Comparison of ENCODE assay signal across 8 mouse cellular contexts in the genomic region with DNA sequence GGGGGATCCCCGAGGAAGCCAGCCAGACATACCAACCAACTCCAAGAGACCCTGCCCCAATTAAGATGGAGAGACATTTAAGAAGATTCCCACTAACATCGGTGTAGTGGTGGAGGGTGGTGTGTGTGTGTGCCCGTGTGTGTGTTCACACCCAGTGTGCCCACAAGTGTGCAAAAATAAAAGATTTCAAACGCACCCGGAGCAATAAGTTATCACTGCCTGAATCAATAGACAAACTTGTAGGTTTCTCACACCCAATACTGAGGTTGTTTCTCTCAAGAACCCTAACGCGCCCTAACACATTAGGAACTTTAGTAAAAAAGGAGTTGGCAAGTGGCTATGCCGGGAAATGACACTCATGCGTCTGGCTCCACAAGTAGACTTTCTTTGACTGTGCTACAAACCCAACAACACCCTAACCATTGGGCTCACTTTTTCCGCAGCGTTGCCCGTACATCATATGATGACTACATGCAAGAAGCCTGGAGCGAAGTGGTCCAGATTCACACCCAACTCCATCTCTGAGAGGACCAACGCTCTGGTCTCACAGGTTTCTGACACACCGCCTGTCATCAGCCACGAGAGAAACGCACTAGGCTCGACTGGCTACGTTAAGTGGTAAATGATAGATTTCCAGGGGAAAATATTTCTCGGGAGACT. TPM values are rescaled to one million over a fixed set of nuclear protein-coding genes. Genes with fewer than 3 reads are reported as not detected.
DNase-seq lines count a peak whose midpoint lies in the region; ATAC-seq and TF ChIP-seq lines count a peak whose summit lies in the region.

No protein-coding gene starts in this region.

- peaks cover 7% of the 10 kb centered on the region; the same call in 1 of the 2 replicates for H3K79me2 ChIP-seq in liver, adult 2 months (ENCODE audit: control insufficient read depth, insufficient read depth, low read length)

- peak overlapping the region; percentile 58 for H3K4me2 ChIP-seq in hindbrain, embryonic 14.5 days (replicated peaks)
- H3K4me2 ChIP-seq in midbrain, embryonic 16.5 days (ENCODE audit: low read length) = peak overlapping the region; percentile 60

- no peak for TF ChIP-seq CTCF in gastrocnemius, adult 2 months (IDR thresholded peaks at IDR 0.05)
- TF ChIP-seq CTCF in liver, adult 2 months (IDR thresholded peaks at IDR 0.05; ENCODE audit: low read depth, low read length) = no peak

- intact Hi-C loops in gastrocnemius, adult 2 months (cut with DNase I) = no loop called here
- intact Hi-C loops in gastrocnemius, postnatal 14 days (cut with DNase I; ENCODE audit: low total_unique reads) = no loop called here

- H3K9ac ChIP-seq in hindbrain, embryonic 14.5 days = peak overlapping the region; percentile 77
- H3K9ac ChIP-seq in liver, adult 2 months (ENCODE audit: low read depth, low read length) = peak overlapping the region; percentile 97
- H3K9ac ChIP-seq in midbrain, embryonic 16.5 days (ENCODE audit: low read depth, low read length) = peak overlapping the region; percentile 88

- peaks cover 7% of the 10 kb centered on the region for H3K9me3 ChIP-seq in erythroblast, embryonic 14.5 days (ENCODE audit: control insufficient read depth, low read length)
- no peaks in the 10 kb centered on the region for H3K9me3 ChIP-seq in hindbrain, embryonic 14.5 days (ENCODE audit: control insufficient read depth, low read length)
- H3K9me3 ChIP-seq in midbrain, embryonic 16.5 days (replicated peaks; ENCODE audit: control insufficient read depth, low read length, poor library complexity, severe bottlenecking) = no peaks in the 10 kb centered on the region

- DNase-seq in gastrocnemius, adult 2 months = peak; percentile 28
- no peak for DNase-seq in gastrocnemius, postnatal 14 days
- peak; percentile 51 for DNase-seq in NIH3T3 (ENCODE audit: low read depth)
- DNase-seq in hindbrain, embryonic 14.5 days (ENCODE audit: low spot score) = no peak
- DNase-seq in liver, adult 2 months (ENCODE audit: extremely low read depth, low read depth, low spot score) = peak; percentile 41
- DNase-seq in urinary bladder, postnatal 10 days (ENCODE audit: low spot score) = no peak

- WGBS in hindbrain, embryonic 14.5 days = 37% methylated on average over 20 of the region's 20 CpGs
- WGBS in liver, adult 2 months = 18% methylated on average over 20 of the region's 20 CpGs
- 36% methylated on average over 20 of the region's 20 CpGs for WGBS in midbrain, embryonic 16.5 days

- no peak for TF ChIP-seq POLR2A in liver, adult 2 months (IDR thresholded peaks at IDR 0.05; ENCODE audit: extremely low read depth, insufficient read depth, low read length)

- H3K4me3 ChIP-seq in gastrocnemius, adult 2 months = peak overlapping the region; percentile 82
- H3K4me3 ChIP-seq in erythroblast, embryonic 14.5 days (replicated peaks) = peak overlapping the region; percentile 95
- peak overlapping the region; percentile 67 for H3K4me3 ChIP-seq in hindbrain, embryonic 14.5 days (replicated peaks; ENCODE audit: low read length)
- peak overlapping the region; percentile 63 for H3K4me3 ChIP-seq in liver, adult 2 months (ENCODE audit: insufficient read depth, low read depth, low read length)
- peak overlapping the region; percentile 74 for H3K4me3 ChIP-seq in midbrain, embryonic 16.5 days (ENCODE audit: low read depth, low read length)

- peak overlapping the region; percentile 92 for H3K27ac ChIP-seq in gastrocnemius, adult 2 months
- H3K27ac ChIP-seq in hindbrain, embryonic 14.5 days = peak overlapping the region; percentile 72; the same call in 1 of the 2 replicates
- peak overlapping the region; percentile 65 for H3K27ac ChIP-seq in liver, adult 2 months (replicated peaks; ENCODE audit: insufficient read depth, low read depth, low read length)
- H3K27ac ChIP-seq in midbrain, embryonic 16.5 days (ENCODE audit: low read length) = peak overlapping the region; percentile 85

- H3K27me3 ChIP-seq in erythroblast, embryonic 14.5 days (ENCODE audit: control insufficient read depth) = no peaks in the 10 kb centered on the region
- no peaks in the 10 kb centered on the region for H3K27me3 ChIP-seq in hindbrain, embryonic 14.5 days (ENCODE audit: control insufficient read depth, insufficient read depth, low read length)
- no peaks in the 10 kb centered on the region for H3K27me3 ChIP-seq in liver, adult 2 months (ENCODE audit: control insufficient read depth, insufficient read depth, low read length)
- H3K27me3 ChIP-seq in midbrain, embryonic 16.5 days (ENCODE audit: control insufficient read depth, insufficient read depth, low read depth, low read length) = no peaks in the 10 kb centered on the region

- peaks cover 37% of the 10 kb centered on the region for H3K4me1 ChIP-seq in erythroblast, embryonic 14.5 days (ENCODE audit: control insufficient read depth)
- H3K4me1 ChIP-seq in hindbrain, embryonic 14.5 days (replicated peaks; ENCODE audit: control insufficient read depth, insufficient read depth, low read length) = peaks cover 6% of the 10 kb centered on the region
- H3K4me1 ChIP-seq in liver, adult 2 months (ENCODE audit: control insufficient read depth, insufficient read depth, low read length) = peaks cover 4% of the 10 kb centered on the region
- peaks cover 6% of the 10 kb centered on the region for H3K4me1 ChIP-seq in midbrain, embryonic 16.5 days (ENCODE audit: control insufficient read depth, insufficient read depth, low read length)

- no peak for ATAC-seq in hindbrain, embryonic 14.5 days (ENCODE audit: low FRiP score)
- ATAC-seq in midbrain, embryonic 16.5 days = 0 out of 2 replicates have a peak, but pooled peaks have one; percentile 1

- H3K36me3 ChIP-seq in erythroblast, embryonic 14.5 days (ENCODE audit: control insufficient read depth) = peaks cover 2% of the 10 kb centered on the region; the same call in 1 of the 2 replicates
- H3K36me3 ChIP-seq in hindbrain, embryonic 14.5 days (replicated peaks; ENCODE audit: control insufficient read depth, insufficient read depth) = no peaks in the 10 kb centered on the region
- H3K36me3 ChIP-seq in liver, adult 2 months (ENCODE audit: control insufficient read depth, insufficient read depth, low read length) = no peaks in the 10 kb centered on the region
- H3K36me3 ChIP-seq in midbrain, embryonic 16.5 days (ENCODE audit: control insufficient read depth, insufficient read depth, low read length) = no peaks in the 10 kb centered on the region

RNA-seq across cellular contexts. Expression of gene Uimc1, which starts 0.9 kb away (rescaled TPM):
- 10 to 100 TPM; 12.9 to 13.4 TPM for total RNA-seq in gastrocnemius, adult 2 months (2021)
- total RNA-seq in gastrocnemius, postnatal 14 days (2021) = 10 to 100 TPM; 13.9 to 15.3 TPM
- 0.68 and 1.3 TPM in 2 replicates for polyA plus RNA-seq in erythroblast, embryonic 14.5 days (2012)
- polyA plus RNA-seq in hindbrain, embryonic 14.5 days (2014; fragmentation: Nextera tagmentation; extraction: Ambion mirVana) = 20.8 and 21.5 TPM in 2 replicates
- total RNA-seq in liver, adult 2 months (2014; rRNA removed) = 10.4 and 12.0 TPM in 2 replicates
- 2.8 and 3.7 TPM in 2 replicates for polyA plus RNA-seq in liver, adult 2 months (2012; rRNA removed)
- 20.3 and 20.8 TPM in 2 replicates for polyA plus RNA-seq in midbrain, embryonic 16.5 days (2015; fragmentation: Nextera tagmentation; extraction: Ambion mirVana)

RNA-seq across cellular contexts. Expression of gene Zfp346, which starts 5.9 kb away (rescaled TPM):
- 10 to 100 TPM; 12.1 to 14.2 TPM for total RNA-seq in gastrocnemius, adult 2 months (2021)
- 10 to 100 TPM; 10.2 to 11.2 TPM for total RNA-seq in gastrocnemius, postnatal 14 days (2021)
- polyA plus RNA-seq in erythroblast, embryonic 14.5 days (2012) = 0.61 and 0.84 TPM in 2 replicates
- 30.9 and 33.4 TPM in 2 replicates for polyA plus RNA-seq in hindbrain, embryonic 14.5 days (2014; fragmentation: Nextera tagmentation; extraction: Ambion mirVana)
- total RNA-seq in liver, adult 2 months (2014; rRNA removed) = 4.5 and 5.6 TPM in 2 replicates
- 3.9 and 5.1 TPM in 2 replicates for polyA plus RNA-seq in liver, adult 2 months (2012; rRNA removed)
- polyA plus RNA-seq in midbrain, embryonic 16.5 days (2015; fragmentation: Nextera tagmentation; extraction: Ambion mirVana) = 29.5 and 32.2 TPM in 2 replicates

RNA-seq across cellular contexts. Expression of gene Gm17617, which starts 34.2 kb away (rescaled TPM):
- total RNA-seq in gastrocnemius, adult 2 months (2021) = not detected
- not detected for total RNA-seq in gastrocnemius, postnatal 14 days (2021)
- not detected in 2 replicates for polyA plus RNA-seq in erythroblast, embryonic 14.5 days (2012)
- polyA plus RNA-seq in hindbrain, embryonic 14.5 days (2014; fragmentation: Nextera tagmentation; extraction: Ambion mirVana) = not detected in 2 replicates
- not detected in 2 replicates for total RNA-seq in liver, adult 2 months (2014; rRNA removed)
- polyA plus RNA-seq in liver, adult 2 months (2012; rRNA removed) = not detected in 2 replicates
- polyA plus RNA-seq in midbrain, embryonic 16.5 days (2015; fragmentation: Nextera tagmentation; extraction: Ambion mirVana) = not detected in 2 replicates

RNA-seq across cellular contexts. Expression of gene Fgfr4, which starts 53.2 kb away (rescaled TPM):
- 1 to 10 TPM; 2.1 to 2.3 TPM for total RNA-seq in gastrocnemius, adult 2 months (2021)
- total RNA-seq in gastrocnemius, postnatal 14 days (2021) = 1 to 10 TPM; 6.6 to 6.7 TPM
- 0.05 and 0.07 TPM in 2 replicates for polyA plus RNA-seq in erythroblast, embryonic 14.5 days (2012)
- polyA plus RNA-seq in hindbrain, embryonic 14.5 days (2014; fragmentation: Nextera tagmentation; extraction: Ambion mirVana) = 0.92 and 1.7 TPM in 2 replicates
- 6.6 and 16.9 TPM in 2 replicates for total RNA-seq in liver, adult 2 months (2014; rRNA removed)
- polyA plus RNA-seq in liver, adult 2 months (2012; rRNA removed) = 49.9 and 52.4 TPM in 2 replicates
- polyA plus RNA-seq in midbrain, embryonic 16.5 days (2015; fragmentation: Nextera tagmentation; extraction: Ambion mirVana) = 0.60 and 0.82 TPM in 2 replicates

Comparison
In these comparisons a context has a peak if more than half of its experiments do, and no peak if none do; other contexts are left out.
1. DNase-seq: peak in gastrocnemius, adult 2 months (single experiment), NIH3T3 (single experiment) and liver, adult 2 months (single experiment); none in gastrocnemius, postnatal 14 days (single experiment), hindbrain, embryonic 14.5 days (single experiment) and urinary bladder, postnatal 10 days (single experiment).
2. Peak in every context shown above with its lines, with median percentiles within 50 percentile points of each other: H3K27ac ChIP-seq, H3K4me3 ChIP-seq and H3K9ac ChIP-seq.